Mouse (Mus musculus) liver, adult 2 months (tissue): Measurements from ENCODE around the gene Tmem123. TPM values are rescaled to one million over a fixed set of nuclear protein-coding genes. Genes with fewer than 3 reads are reported as not detected.

ENCODE experiments used
- DNase-seq: peaks from one replicate; pipeline ENCODE4 v3.0.0-alpha.2; 2011; ENCODE audit warnings: low read depth, low spot score; ENCODE audit errors: extremely low read depth
- H3K27ac ChIP-seq: fragments of 200-500 bp; replicated peaks from 2 replicates; pipeline ENCODE4 v1.5.1; 2012; ENCODE audit warnings: low read depth, mild to moderate bottlenecking, control low read depth, inconsistent platforms, low read length; ENCODE audit not compliant: insufficient read depth
- H3K27me3 ChIP-seq: fragments of 200-500 bp; 2 replicates; pipeline ENCODE4 v1.6.1; 2012; ENCODE audit warnings: mild to moderate bottlenecking, moderate library complexity, low read length, inconsistent platforms; ENCODE audit not compliant: control insufficient read depth, insufficient read depth
- H3K36me3 ChIP-seq: fragments of 200-500 bp; 2 replicates; pipeline ENCODE4 v1.6.1; 2012; ENCODE audit warnings: low read length, inconsistent platforms; ENCODE audit not compliant: control insufficient read depth, insufficient read depth
- H3K4me1 ChIP-seq: fragments of 200-500 bp; 2 replicates; pipeline ENCODE4 v1.6.1; 2011; ENCODE audit warnings: low read length; ENCODE audit not compliant: control insufficient read depth, insufficient read depth
- H3K4me3 ChIP-seq: fragments of 200-500 bp; 2 replicates; pipeline ENCODE4 v1.5.1; 2011; ENCODE audit warnings: low read depth, mild to moderate bottlenecking, control low read depth, low read length, moderate library complexity; ENCODE audit not compliant: insufficient read depth
- H3K79me2 ChIP-seq: fragments of 200-500 bp; 2 replicates; pipeline ENCODE4 v1.6.1; 2012; ENCODE audit warnings: inconsistent platforms, mild to moderate bottlenecking, low read length, moderate library complexity; ENCODE audit not compliant: control insufficient read depth, insufficient read depth
- H3K9ac ChIP-seq: fragments of 200-500 bp; 2 replicates; pipeline ENCODE4 v1.6.1; 2012; ENCODE audit warnings: low read depth, mild to moderate bottlenecking, control low read depth, inconsistent platforms, low read length
- CTCF ChIP-seq: fragments of 200-500 bp; IDR thresholded peaks from 2 replicates; pipeline ENCODE4 v1.5.1; 2011; ENCODE audit warnings: low read depth, low read length, control low read depth
- POLR2A ChIP-seq: fragments of 200-500 bp; IDR thresholded peaks from 2 replicates; pipeline ENCODE4 v1.6.1; 2011; ENCODE audit warnings: low read length, control low read depth; ENCODE audit not compliant: insufficient read depth; ENCODE audit errors: extremely low read depth
- WGBS: fragments of 180-500 bp; shearing (Covaris S2); methylation state at CpG from one replicate; pipeline ENCODE4 v1.1.7; 2018; 5-methylcytosine and 5-hydroxymethylcytosine counted together
- polyA plus RNA-seq: library from polyadenylated mRNA; depleted of rRNA; stranded (reverse); fragments of >200 nt; gene quantifications from 2 replicates; pipeline ENCODE4 v1.2.3, GENCODE M21; 2012; rRNA removed
- total RNA-seq: library from RNA; depleted of rRNA; stranded (reverse); fragments of >200 nt; gene quantifications from 2 replicates; pipeline ENCODE4 v1.2.3, GENCODE M21; 2014; rRNA removed

Tmem123 gene
- total RNA-seq = 26.9 and 29.5 TPM in 2 replicates
- polyA plus RNA-seq = 15.8 and 21.3 TPM in 2 replicates

DNA sequence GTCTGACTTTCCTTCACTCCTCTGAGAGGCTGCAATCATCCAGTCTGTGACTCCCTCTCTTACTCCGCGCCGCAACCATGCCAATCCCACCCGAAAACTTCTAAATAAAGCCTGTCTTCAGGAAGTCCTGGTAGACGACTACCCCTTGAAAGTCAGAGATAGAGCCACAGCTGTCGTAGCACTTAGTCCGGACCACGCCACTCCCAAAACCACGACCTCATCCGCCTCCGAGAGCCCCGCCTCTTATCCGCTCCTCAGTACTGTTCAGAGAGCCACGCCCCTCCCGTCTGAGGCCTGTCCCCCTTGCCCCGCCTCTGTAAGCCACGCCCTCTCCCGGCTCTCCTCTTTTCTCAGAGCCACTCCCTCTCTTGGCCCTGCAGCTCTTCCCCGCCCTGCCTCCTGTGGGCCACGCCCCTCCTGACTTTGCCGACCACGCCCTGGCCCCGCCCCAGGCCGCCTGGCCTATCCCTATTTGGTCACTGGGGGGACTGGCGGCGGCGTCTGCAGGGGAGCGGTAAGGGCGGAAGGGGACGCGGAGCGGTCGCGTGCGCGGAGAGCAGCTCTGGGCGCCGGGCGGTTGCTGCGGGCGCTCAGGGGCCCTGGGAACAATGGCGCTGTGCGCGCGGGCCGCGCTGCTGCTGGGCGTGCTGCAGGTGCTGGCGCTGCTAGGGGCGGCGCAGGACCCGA is at the start of gene Tmem123:
Gene Tmem123, plus strand, starts transcription at position 428 of the 687 bp plus-strand sequence.
- peaks cover 7% of the 10 kb centered on the region for H3K4me1 ChIP-seq
- H3K27me3 ChIP-seq = no peaks in the 10 kb centered on the region
- WGBS = under 1% methylated on average over 52 of the region's 52 CpGs
- peak within 1 kb of the TSS; percentile 83 for H3K9ac ChIP-seq
- TF ChIP-seq CTCF = no peak
- TF ChIP-seq POLR2A = peak; percentile 78; the same call in 1 of the 2 replicates
- peaks cover 6% of the 10 kb centered on the region; the same call in 1 of the 2 replicates for H3K79me2 ChIP-seq
- peak; percentile 97 for DNase-seq
- H3K27ac ChIP-seq = peak within 1 kb of the TSS; percentile 68
- H3K4me3 ChIP-seq = peak within 1 kb of the TSS; percentile 91
- peaks cover 6% of the 10 kb centered on the region for H3K36me3 ChIP-seq

DNA sequence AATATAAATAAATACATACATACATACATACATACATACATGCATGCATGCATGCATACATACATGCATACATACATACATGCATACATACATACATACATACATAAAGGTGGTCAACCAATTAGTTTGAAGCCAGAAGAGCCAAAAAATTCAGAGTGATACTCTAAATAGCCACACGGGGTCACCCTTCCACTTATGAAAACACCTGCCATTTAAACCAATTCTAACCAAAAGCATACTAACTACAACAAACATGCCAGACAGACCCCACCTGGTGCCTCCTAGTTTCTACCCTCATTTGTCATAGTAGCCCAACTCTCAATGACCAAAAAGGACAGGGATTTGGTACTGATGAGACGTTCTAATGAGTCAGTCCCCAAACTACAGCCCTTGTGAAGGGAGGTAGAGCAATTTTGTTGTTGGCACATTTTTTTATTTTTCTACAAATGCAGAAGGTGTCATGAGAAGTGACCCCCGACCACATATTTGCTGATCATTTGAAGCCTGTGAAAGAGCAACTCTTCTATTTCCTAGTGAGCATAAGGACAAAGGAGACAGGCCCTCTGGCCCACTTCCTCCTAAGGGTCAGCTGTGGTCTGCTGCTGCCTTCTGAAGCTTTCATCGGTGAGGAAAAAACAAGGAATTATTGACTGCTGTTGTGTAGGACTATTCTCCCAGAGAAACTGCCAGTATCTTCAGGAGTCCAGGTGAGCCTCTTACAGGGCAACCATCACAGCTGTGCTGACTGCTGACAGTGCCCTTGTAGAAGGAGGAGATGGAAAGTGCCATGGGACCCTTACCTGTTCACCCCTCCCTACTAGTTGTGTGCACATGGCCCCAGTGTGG is 49.6 kb upstream of the Tmem123 start:
- Histone ChIP-seq H3K9ac (no peak overlapping the region), H3K79me2 (no peaks in the 10 kb centered on the region), H3K4me1 (no peaks in the 10 kb centered on the region), H3K27me3 (no peaks in the 10 kb centered on the region), H3K27ac (no peak overlapping the region), H3K4me3 (no peak overlapping the region), H3K36me3 (no peaks in the 10 kb centered on the region)
- 27% methylated on average over 4 of the region's 4 CpGs for WGBS
- no peak for TF ChIP-seq POLR2A
- peak; percentile 22; the same call in 1 of the 2 replicates for TF ChIP-seq CTCF
- peak; percentile 44 for DNase-seq

DNA sequence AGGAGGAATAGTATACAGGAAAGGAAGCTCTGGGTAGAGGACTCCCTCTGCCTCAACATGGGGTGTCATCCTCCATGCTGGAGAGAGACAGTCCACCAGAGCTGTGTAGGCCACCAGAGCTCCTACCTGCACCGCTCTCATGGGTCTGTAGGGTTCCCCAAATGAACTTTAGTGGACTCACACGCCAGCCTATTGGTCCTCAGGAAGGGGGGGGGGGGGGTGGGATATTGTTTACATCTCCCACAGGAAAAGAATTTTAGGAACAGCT is 49.0 kb upstream of the Tmem123 start:
- Histone ChIP-seq H3K79me2 (no peaks in the 10 kb centered on the region), H3K27me3 (no peaks in the 10 kb centered on the region), H3K9ac (no peak overlapping the region), H3K27ac (no peak overlapping the region), H3K4me1 (no peaks in the 10 kb centered on the region), H3K4me3 (no peak overlapping the region), H3K36me3 (no peaks in the 10 kb centered on the region)
- 87% methylated on average over 2 of the region's 2 CpGs for WGBS
- no peak for DNase-seq
- TF ChIP-seq POLR2A (no peak), CTCF (no peak)

DNA sequence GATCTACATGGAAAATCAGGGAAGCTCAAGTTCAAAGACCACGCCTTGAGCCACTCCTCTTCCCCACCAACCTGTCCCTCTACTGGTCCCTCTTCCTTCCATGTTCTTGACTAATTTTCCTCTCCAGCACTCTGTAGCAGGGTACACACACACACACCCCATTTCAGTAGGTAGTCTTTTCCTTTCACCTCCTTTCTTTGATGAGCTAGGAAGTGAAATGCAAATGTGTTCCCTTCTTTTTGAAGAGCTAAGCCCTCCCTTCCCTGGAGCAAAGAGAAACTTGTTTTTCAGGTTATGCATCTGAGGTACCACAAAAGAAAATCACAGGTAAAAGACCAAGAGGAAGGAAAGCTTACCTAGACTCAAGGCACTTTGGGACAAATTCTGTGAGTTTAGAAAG is 42.3 kb upstream of the Tmem123 start:
- WGBS = 95% methylated on average over 1 of the region's 1 CpGs
- Histone ChIP-seq H3K9ac (no peak overlapping the region), H3K79me2 (no peaks in the 10 kb centered on the region), H3K27me3 (no peaks in the 10 kb centered on the region), H3K4me1 (no peaks in the 10 kb centered on the region), H3K36me3 (no peaks in the 10 kb centered on the region), H3K4me3 (no peak overlapping the region), H3K27ac (no peak overlapping the region)
- no peak for DNase-seq
- TF ChIP-seq CTCF (no peak), POLR2A (no peak)

DNA sequence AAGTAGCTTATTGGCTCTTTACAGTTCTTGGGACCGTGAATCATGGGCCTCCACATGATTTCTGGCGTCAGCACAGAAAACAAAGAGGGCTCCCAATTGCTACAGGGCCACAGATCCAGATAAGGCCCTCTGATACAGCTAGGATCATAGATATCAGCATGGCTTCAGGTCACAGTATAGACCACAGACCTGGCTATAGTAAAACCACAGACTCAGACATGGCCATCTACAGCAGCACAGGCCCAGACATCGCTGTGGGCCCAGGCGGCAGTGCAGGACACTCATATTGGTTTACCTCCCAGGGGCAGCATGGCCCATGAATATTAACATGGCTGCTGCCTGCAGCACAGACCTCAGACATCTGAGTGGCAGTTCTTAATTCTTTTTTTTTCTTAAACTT is 34.8 kb upstream of the Tmem123 start:
- H3K27ac ChIP-seq = no peak overlapping the region
- H3K36me3 ChIP-seq = no peaks in the 10 kb centered on the region
- H3K79me2 ChIP-seq = no peaks in the 10 kb centered on the region
- no peak for DNase-seq
- H3K4me1 ChIP-seq = no peaks in the 10 kb centered on the region
- no peak overlapping the region for H3K9ac ChIP-seq
- H3K4me3 ChIP-seq = no peak overlapping the region
- no peak for TF ChIP-seq CTCF
- TF ChIP-seq POLR2A = no peak
- 87% methylated on average over 4 of the region's 4 CpGs for WGBS
- H3K27me3 ChIP-seq = no peaks in the 10 kb centered on the region

DNA sequence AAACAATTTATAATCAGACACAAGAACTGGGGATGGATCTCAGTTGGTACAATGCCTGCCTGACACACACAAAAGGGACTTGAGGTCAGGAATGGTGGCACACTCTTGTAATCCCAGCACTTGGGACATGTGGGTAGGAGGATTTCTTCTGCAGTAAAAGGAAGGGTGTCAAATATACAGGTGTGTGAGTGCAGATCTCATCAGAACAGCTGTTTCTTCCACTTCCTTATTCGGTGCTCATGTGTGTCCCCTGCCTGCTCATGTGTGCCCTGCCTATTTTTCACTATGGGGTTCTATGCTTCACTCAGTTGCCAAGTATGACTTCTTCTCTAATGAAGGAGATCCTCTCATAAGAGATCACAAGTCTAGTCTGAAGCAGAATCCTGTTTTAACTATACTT is 21.1 kb upstream of the Tmem123 start:
- 84% methylated on average over 1 of the region's 1 CpGs for WGBS
- no peaks in the 10 kb centered on the region for H3K36me3 ChIP-seq
- TF ChIP-seq CTCF = no peak
- no peak for TF ChIP-seq POLR2A
- H3K79me2 ChIP-seq = no peaks in the 10 kb centered on the region
- H3K4me3 ChIP-seq = no peak overlapping the region
- no peaks in the 10 kb centered on the region for H3K4me1 ChIP-seq
- H3K27ac ChIP-seq = no peak overlapping the region
- no peaks in the 10 kb centered on the region for H3K27me3 ChIP-seq
- no peak overlapping the region for H3K9ac ChIP-seq
- no peak for DNase-seq
